9 mouse cellular contexts compared by ENCODE assay signal in the genomic region with DNA sequence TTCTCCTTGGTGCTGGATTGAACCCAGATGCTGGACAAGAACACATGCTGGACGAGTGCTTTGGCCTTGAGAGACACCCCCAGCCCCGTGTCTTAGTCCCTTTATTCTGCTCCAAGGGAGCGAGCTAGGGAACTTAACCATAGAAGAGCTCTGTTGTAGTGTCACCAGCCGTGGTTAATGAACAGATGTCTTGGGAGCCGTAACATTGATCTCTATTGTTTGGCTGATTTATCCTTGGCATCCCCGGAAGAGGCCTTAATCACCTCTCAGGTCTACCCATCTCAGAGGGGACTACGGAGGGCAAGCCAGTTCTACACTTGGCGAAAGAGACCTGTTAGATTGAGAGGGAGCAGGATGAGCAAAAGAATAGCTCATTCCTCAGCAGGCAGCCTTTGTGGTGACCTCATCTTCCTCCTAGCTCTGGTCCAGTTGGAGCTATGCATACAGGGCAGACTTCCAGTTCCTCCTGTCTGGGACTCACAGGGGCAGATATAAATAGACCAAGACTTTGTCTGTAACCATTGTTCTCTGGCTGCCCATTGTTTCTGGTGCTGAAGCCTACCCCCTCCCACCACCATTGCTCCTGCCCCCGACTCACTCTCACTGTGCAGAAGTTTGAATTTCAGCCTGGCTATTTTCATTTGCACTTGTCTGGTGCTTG.
A peak's percentile ranks its signal among the peaks of the same experiment; 100 is the strongest.
DNase-seq lines count a peak whose midpoint lies in the region; ATAC-seq and TF ChIP-seq lines count a peak whose summit lies in the region.
"Had no signal": no experiment of that assay in that cellular context is flagged by ENCODE, and none has a peak within 500 bp of the region (broad histone marks: within the 10 kb centered on the region; RNA-seq: fewer than 3 reads in every experiment).

No protein-coding gene starts in this region.

- DNase-seq in gastrocnemius, adult 18-20 months (ENCODE audit: low spot score), result peak; percentile 67
- DNase-seq in gastrocnemius, postnatal 10 days, result no peak
- peak; percentile 43 for DNase-seq in gastrocnemius, postnatal 14 days
- peak; percentile 38 for DNase-seq in hindbrain, postnatal 0 days (ENCODE audit: low spot score)
- DNase-seq in lung, postnatal 14 days, result peak; percentile 69
- no peak for DNase-seq in layer of hippocampus, adult 8-10 months (ENCODE audit: low spot score in 2 of 2)

- H3K27ac ChIP-seq in brown adipose tissue, adult 24 weeks (replicated peaks; ENCODE audit: low read depth, low read length), result peak overlapping the region; percentile 83
- peak overlapping the region; percentile 28; the same call in 1 of the 2 replicates for H3K27ac ChIP-seq in hindbrain, postnatal 0 days

- no peaks in the 10 kb centered on the region for H3K36me3 ChIP-seq in hindbrain, postnatal 0 days (ENCODE audit: insufficient read depth, low read length)

- WGBS in hindbrain, postnatal 0 days, result 16% methylated on average over 9 of the region's 9 CpGs

- H3K4me2 ChIP-seq in hindbrain, postnatal 0 days (ENCODE audit: low read depth, low read length), result no peak overlapping the region

- intact Hi-C loops in gastrocnemius, postnatal 14 days (cut with DNase I; ENCODE audit: low total_unique reads), result no loop called here

- no peak for TF ChIP-seq CTCF in hindbrain, postnatal 0 days (IDR thresholded peaks at IDR 0.05; ENCODE audit: low read depth)

- H3K4me3 ChIP-seq in brown adipose tissue, adult 24 weeks (ENCODE audit: insufficient read depth, low read depth, low read length), result no peak overlapping the region
- H3K4me3 ChIP-seq in hindbrain, postnatal 0 days (ENCODE audit: low read length), result no peak overlapping the region

- peaks cover 67% of the 10 kb centered on the region for H3K4me1 ChIP-seq in brown adipose tissue, adult 24 weeks (ENCODE audit: control insufficient read depth, insufficient read depth, insufficient read length, low read length)
- H3K4me1 ChIP-seq in hindbrain, postnatal 0 days (ENCODE audit: insufficient read depth, low read length), result peaks cover 5% of the 10 kb centered on the region; the same call in 1 of the 2 replicates

- H3K9ac ChIP-seq in hindbrain, postnatal 0 days (replicated peaks; ENCODE audit: low read length), result no peak overlapping the region

- peak; percentile 61; the same call in 1 of the 2 replicates for ATAC-seq in hindbrain, postnatal 0 days
- ATAC-seq in megakaryocyte-erythroid progenitor cell, adult 5-6 weeks (replicated peaks; ENCODE audit: low FRiP score, low TSS enrichment, poor library complexity, severe bottlenecking), result no peak

- H3K27me3 ChIP-seq in hindbrain, postnatal 0 days (ENCODE audit: insufficient read depth, low read length), result no peaks in the 10 kb centered on the region
- H3K27me3 ChIP-seq: CH12.LX had no signal

- H3K9me3 ChIP-seq in hindbrain, postnatal 0 days (ENCODE audit: low read length), result no peaks in the 10 kb centered on the region

Comparison
In these comparisons a context has a peak if more than half of its experiments do, and no peak if none do; other contexts are left out.
1. DNase-seq: peak in gastrocnemius, adult 18-20 months (single experiment), gastrocnemius, postnatal 14 days (single experiment), hindbrain, postnatal 0 days (single experiment) and lung, postnatal 14 days (single experiment); none in gastrocnemius, postnatal 10 days (single experiment) and layer of hippocampus, adult 8-10 months (0 of 2).